Mouse (Mus musculus): ENCODE results near the gene Rbm18. TPM values are rescaled to one million over a fixed set of nuclear protein-coding genes. Genes with fewer than 3 reads are reported as not detected.

Gene Rbm18
- polyA plus RNA-seq, 1 experiment from 2014 or later = 82.8 TPM

Other genes with a start within 250 kb of the Rbm18 start
- gene Ttll11, start 156.9 kb downstream of the Rbm18 start, polyA plus RNA-seq (2015; fragmentation: Nextera tagmentation; extraction: Ambion mirVana) = 2.0 and 2.1 TPM in 2 replicates
- gene Ndufa8, start 87.4 kb downstream of the Rbm18 start, polyA plus RNA-seq (2015; fragmentation: Nextera tagmentation; extraction: Ambion mirVana) = 207 and 220 TPM in 2 replicates
- 0.78 TPM in 1 of 2 replicates, not detected in the other for gene Morn5, start 87.3 kb downstream of the Rbm18 start, polyA plus RNA-seq (2015; fragmentation: Nextera tagmentation; extraction: Ambion mirVana)
- 13.7 and 13.8 TPM in 2 replicates for gene Lhx6, start 31.4 kb downstream of the Rbm18 start, polyA plus RNA-seq (2015; fragmentation: Nextera tagmentation; extraction: Ambion mirVana)
- 27.6 and 34.7 TPM in 2 replicates for gene Mrrf, start 384 bp downstream of the Rbm18 start, polyA plus RNA-seq (2015; fragmentation: Nextera tagmentation; extraction: Ambion mirVana)
- 6.6 and 6.9 TPM in 2 replicates for gene Ptgs1, start 93.7 kb upstream of the Rbm18 start, polyA plus RNA-seq (2015; fragmentation: Nextera tagmentation; extraction: Ambion mirVana)
- gene Olfr338, start 236.7 kb upstream of the Rbm18 start, polyA plus RNA-seq (2015; fragmentation: Nextera tagmentation; extraction: Ambion mirVana) = 0.06 TPM in 1 of 2 replicates, not detected in the other